Mouse (Mus musculus): Measurements from ENCODE around the gene Lefty2. TPM values are rescaled to one million over a fixed set of nuclear protein-coding genes. Genes with fewer than 3 reads are reported as not detected.
A peak's percentile ranks its signal among the peaks of the same experiment; 100 is the strongest.
"Not testable (repeated sequence)": the region's sequence is repeated elsewhere in the genome, so short reads cannot be mapped to it uniquely, and the experiment has no call there.

Lefty2 gene
- polyA plus RNA-seq, 1 experiment from 2014 or later: not detected

DNA sequence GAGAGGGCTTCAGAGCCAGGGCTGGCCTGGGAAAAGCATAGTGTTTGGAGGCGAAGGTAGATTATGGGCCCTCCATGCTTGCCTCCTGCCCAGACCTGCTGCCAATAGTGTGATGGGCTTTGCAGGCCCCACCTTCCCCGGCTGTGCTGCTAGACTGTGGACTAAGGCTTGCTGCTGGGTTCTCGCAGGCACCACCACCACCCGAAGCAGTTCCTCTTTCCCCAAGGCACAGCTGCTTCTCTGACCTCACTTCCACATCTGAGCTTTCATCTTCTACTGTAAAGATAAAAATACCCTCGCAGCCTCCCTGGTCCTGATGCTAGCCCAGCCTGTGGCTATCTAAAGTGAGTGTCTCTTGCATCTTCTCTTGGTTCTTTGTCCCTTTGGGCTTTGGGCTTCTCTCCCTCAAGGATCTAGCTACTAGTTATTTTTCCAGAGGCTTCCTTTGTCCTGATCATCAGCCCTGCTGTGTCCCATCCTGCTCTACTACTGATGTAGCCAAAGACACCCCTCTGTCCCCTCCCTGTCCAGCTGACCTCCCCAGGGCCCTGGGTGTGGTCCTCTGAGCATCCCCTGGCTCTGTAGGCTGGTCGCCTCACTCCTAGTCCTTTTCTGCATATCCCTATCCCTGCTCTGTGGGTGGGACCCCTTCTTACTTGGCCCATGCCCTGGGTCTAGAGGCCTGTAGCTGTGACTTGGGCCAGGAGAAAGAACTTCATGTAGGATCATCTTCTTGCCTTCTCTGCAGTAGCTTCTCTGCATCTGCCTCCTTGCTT, 29.6 kb downstream of the Lefty2 start:
- Histone ChIP-seq H3K4me1 (peaks cover 7% of the 10 kb centered on the region; the same call in 1 of the 2 replicates), H3K9me3 (replicated peaks) (no peaks in the 10 kb centered on the region), H3K4me3 (no peak overlapping the region), H3K36me3 (no peaks in the 10 kb centered on the region), H3K27ac (replicated peaks) (no peak overlapping the region), H3K27me3 (ENCODE audit: low read depth, poor library complexity, severe bottlenecking) (no peaks in the 10 kb centered on the region)
- 82% methylated on average over 6 of the region's 6 CpGs for WGBS
- DNase-seq (ENCODE audit: low spot score): no peak

- no peaks in the 10 kb centered on the region for H3K27me3 ChIP-seq (ENCODE audit: low read depth, poor library complexity, severe bottlenecking)
- no peak overlapping the region for H3K27ac ChIP-seq (replicated peaks)
- whole genome bisulfite sequencing: 55% methylated on average over 2 of the region's 2 CpGs
- H3K9me3 ChIP-seq (replicated peaks): no peaks in the 10 kb centered on the region
- H3K4me1 ChIP-seq: no peaks in the 10 kb centered on the region
- no peak overlapping the region for H3K4me3 ChIP-seq
- no peak for DNase-seq (ENCODE audit: low spot score)
- H3K36me3 ChIP-seq: no peaks in the 10 kb centered on the region
These were observed 31.8 kb downstream of the Lefty2 start for GRCm38 (mm10) chr1:180924737-180925136.

DNA sequence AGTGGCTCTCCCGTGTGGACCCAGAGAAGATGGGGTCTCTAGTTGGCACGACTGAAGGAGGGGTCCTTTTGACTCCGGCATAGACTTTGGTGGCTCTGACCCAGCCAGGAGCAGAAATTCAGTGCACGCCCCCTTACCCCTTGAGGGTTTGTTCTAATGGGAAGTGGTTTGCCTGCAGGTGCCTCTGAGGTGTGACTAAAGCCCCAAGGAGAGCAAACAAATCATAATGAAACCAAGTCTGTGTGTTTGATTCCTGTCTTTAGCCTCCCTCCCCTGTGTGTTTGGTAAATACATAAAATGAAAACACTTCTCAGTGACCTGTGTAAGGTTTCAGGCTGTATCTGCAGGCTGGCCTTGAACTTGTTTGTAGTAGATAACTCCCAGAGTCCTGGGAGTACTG, 33.4 kb downstream of the Lefty2 start:
- H3K27me3 ChIP-seq (ENCODE audit: low read depth, poor library complexity, severe bottlenecking): no peaks in the 10 kb centered on the region
- 76% methylated on average over 4 of the region's 4 CpGs for WGBS
- DNase-seq (ENCODE audit: low spot score): no peak
- no peaks in the 10 kb centered on the region for H3K9me3 ChIP-seq (replicated peaks)
- no peaks in the 10 kb centered on the region for H3K4me1 ChIP-seq
- no peak overlapping the region for H3K27ac ChIP-seq (replicated peaks)
- no peaks in the 10 kb centered on the region for H3K36me3 ChIP-seq
- H3K4me3 ChIP-seq: no peak overlapping the region

DNA sequence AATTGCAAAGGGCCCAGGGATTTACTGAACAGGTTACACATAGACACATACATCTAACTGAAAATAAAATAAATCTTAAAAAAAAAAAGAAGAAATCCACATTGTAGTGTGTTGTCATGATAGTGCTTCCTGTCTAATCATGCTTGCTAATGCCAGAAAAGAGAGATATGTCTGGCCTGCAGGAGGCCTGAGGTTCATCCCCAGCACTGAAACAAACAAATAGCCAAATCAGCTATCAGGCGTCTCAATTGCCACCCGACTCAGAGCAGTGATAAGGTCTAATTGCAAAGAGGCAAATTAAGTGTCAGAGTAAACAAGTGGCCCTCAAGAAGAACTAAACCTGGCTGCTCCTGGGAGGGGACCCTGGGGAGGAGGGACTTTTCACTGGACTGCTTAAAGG, 36.7 kb downstream of the Lefty2 start:
- Histone ChIP-seq H3K4me1 (peaks cover 16% of the 10 kb centered on the region), H3K4me3 (no peak overlapping the region), H3K9me3 (replicated peaks) (no peaks in the 10 kb centered on the region), H3K36me3 (no peaks in the 10 kb centered on the region), H3K27ac (replicated peaks) (no peak overlapping the region), H3K27me3 (ENCODE audit: low read depth, poor library complexity, severe bottlenecking) (peaks cover 20% of the 10 kb centered on the region)
- no peak for DNase-seq (ENCODE audit: low spot score)
- 67% methylated on average over 2 of the region's 2 CpGs for WGBS

DNA sequence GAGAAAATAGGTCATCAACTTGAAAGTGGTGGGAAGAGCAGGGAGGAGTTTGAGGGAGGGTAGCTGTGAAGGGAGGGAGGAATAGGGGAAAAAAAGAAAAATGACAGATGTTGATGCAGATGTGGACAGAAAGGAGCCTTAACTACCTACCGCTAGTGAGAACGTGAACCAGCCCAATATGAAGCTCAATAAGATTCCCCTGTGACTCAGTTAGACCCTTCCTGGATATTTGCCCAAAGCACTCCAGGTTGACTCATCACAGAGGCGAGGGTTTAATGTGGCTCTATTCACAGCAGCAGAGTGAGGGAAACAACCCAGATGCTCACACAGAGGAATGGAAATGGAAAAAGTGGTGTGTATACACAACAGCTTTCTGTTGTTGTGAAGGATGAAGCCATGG, 38.2 kb downstream of the Lefty2 start:
- peaks cover 23% of the 10 kb centered on the region for H3K4me1 ChIP-seq
- H3K9me3 ChIP-seq (replicated peaks): no peaks in the 10 kb centered on the region
- no peaks in the 10 kb centered on the region for H3K36me3 ChIP-seq
- no peak overlapping the region for H3K27ac ChIP-seq (replicated peaks)
- WGBS: 86% methylated on average over 3 of the region's 3 CpGs
- H3K4me3 ChIP-seq: no peak overlapping the region
- H3K27me3 ChIP-seq (ENCODE audit: low read depth, poor library complexity, severe bottlenecking): peaks cover 35% of the 10 kb centered on the region
- DNase-seq (ENCODE audit: low spot score): no peak

- no peak overlapping the region for H3K27ac ChIP-seq (replicated peaks)
- no peaks in the 10 kb centered on the region for H3K36me3 ChIP-seq
- DNase-seq (ENCODE audit: low spot score): no peak
- no peak overlapping the region for H3K4me3 ChIP-seq
- peaks cover 61% of the 10 kb centered on the region for H3K27me3 ChIP-seq (ENCODE audit: low read depth, poor library complexity, severe bottlenecking)
- 12% methylated on average over 6 of the region's 6 CpGs for WGBS
- H3K4me1 ChIP-seq: peaks cover 38% of the 10 kb centered on the region
- no peaks in the 10 kb centered on the region for H3K9me3 ChIP-seq (replicated peaks)
These were observed 40.8 kb downstream of the Lefty2 start for GRCm38 (mm10) chr1:180933659-180934058.

DNA sequence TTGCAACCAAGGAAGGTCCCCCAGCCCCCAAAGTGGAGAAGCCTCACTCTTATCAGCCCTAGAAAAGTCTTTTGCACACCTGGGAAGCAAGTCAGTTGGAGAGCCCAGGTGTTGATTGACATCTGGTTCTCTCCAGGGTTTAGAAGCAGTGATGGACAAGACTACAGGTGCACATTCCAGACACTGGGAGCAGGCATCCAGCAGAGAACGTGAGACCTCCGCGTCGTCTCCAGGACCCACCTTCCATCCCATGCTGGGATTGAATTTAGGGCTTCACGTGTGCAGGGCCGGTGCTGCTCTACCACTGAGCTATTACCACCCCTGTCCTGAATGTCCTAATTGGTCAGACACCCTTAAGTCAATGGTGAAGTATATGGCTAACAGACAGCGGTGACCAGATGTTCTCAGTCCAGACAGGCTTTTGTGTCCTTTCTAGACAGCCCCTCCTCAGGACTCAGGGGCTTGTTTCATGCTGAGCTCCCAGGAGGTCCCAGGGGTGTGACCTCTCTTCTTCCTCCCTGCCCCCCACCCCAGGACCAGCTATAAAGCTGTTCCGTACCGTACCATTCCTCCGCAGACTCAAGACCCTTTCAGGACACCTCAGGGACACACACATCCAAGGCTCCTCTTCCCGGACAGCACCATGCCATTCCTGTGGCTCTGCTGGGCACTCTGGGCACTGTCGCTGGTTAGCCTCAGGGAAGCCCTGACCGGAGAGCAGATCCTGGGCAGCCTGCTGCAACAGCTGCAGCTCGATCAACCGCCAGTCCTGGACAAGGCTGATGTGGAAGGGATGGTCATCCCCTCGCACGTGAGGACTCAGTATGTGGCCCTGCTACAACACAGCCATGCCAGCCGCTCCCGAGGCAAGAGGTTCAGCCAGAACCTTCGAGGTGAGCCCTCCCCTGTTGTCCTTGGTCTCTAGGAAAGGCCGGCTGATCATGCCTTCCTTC, 41.8 kb downstream of the Lefty2 start, which contains the start of gene Lefty1:
TSS of gene Lefty1 (plus strand) at position 556 of the 953 bp plus-strand sequence.
- no peak within 1 kb of the TSS for H3K27ac ChIP-seq (replicated peaks)
- H3K36me3 ChIP-seq: no peaks in the 10 kb centered on the region
- H3K27me3 ChIP-seq (ENCODE audit: low read depth, poor library complexity, severe bottlenecking): peaks cover 62% of the 10 kb centered on the region
- DNase-seq (ENCODE audit: low spot score): no peak
- H3K9me3 ChIP-seq (replicated peaks): no peaks in the 10 kb centered on the region
- H3K4me1 ChIP-seq: peaks cover 38% of the 10 kb centered on the region
- WGBS: 12% methylated on average over 21 of the region's 21 CpGs
- no peak within 1 kb of the TSS for H3K4me3 ChIP-seq

GRCm38 (mm10) chr1:180936610-180937398, 43.9 kb downstream of the Lefty2 start:
- not testable (repeated sequence) for H3K36me3 ChIP-seq; H3K27ac ChIP-seq (replicated peaks); H3K9me3 ChIP-seq (replicated peaks)
- DNase-seq (ENCODE audit: low spot score): peak; percentile 58
- H3K27me3 ChIP-seq (ENCODE audit: low read depth, poor library complexity, severe bottlenecking): peaks cover 83% of the 10 kb centered on the region
- peak overlapping the region; percentile 43 for H3K4me3 ChIP-seq
- WGBS: under 1% methylated on average over 36 of the region's 41 CpGs
- peaks cover 46% of the 10 kb centered on the region for H3K4me1 ChIP-seq

GRCm38 (mm10) chr1:180937631-180938030, 44.7 kb downstream of the Lefty2 start:
- not testable (repeated sequence) for H3K9me3 ChIP-seq (replicated peaks); H3K36me3 ChIP-seq; H3K27ac ChIP-seq (replicated peaks); H3K4me3 ChIP-seq; DNase-seq (ENCODE audit: low spot score)
- 11% methylated on average over 13 of the region's 13 CpGs for WGBS
- peaks cover 91% of the 10 kb centered on the region for H3K27me3 ChIP-seq (ENCODE audit: low read depth, poor library complexity, severe bottlenecking)
- H3K4me1 ChIP-seq: peaks cover 55% of the 10 kb centered on the region

- H3K9me3 ChIP-seq (replicated peaks); H3K27ac ChIP-seq (replicated peaks); H3K36me3 ChIP-seq; H3K4me3 ChIP-seq; DNase-seq (ENCODE audit: low spot score): not testable (repeated sequence)
- Histone ChIP-seq H3K27me3 (ENCODE audit: low read depth, poor library complexity, severe bottlenecking) (peaks cover 91% of the 10 kb centered on the region), H3K4me1 (peaks cover 55% of the 10 kb centered on the region)
- WGBS: 80% methylated on average over 2 of the region's 2 CpGs
These were observed 45.9 kb downstream of the Lefty2 start for GRCm38 (mm10) chr1:180938781-180939180.

- H3K9me3 ChIP-seq (replicated peaks): no peaks in the 10 kb centered on the region
- 0 out of 2 replicates have a peak overlapping the region, but pooled peaks have one; percentile 86 for H3K27ac ChIP-seq (replicated peaks)
- H3K36me3 ChIP-seq: no peaks in the 10 kb centered on the region
- peaks cover 86% of the 10 kb centered on the region for H3K27me3 ChIP-seq (ENCODE audit: low read depth, poor library complexity, severe bottlenecking)
- peaks cover 50% of the 10 kb centered on the region for H3K4me1 ChIP-seq
- WGBS: 88% methylated on average over 7 of the region's 7 CpGs
- H3K4me3 ChIP-seq: 0 out of 2 replicates have a peak overlapping the region, but pooled peaks have one; percentile 87
- DNase-seq (ENCODE audit: low spot score): no peak
These were observed 48.0 kb downstream of the Lefty2 start for GRCm38 (mm10) chr1:180940776-180941460.

- Histone ChIP-seq H3K27ac (replicated peaks) (peak overlapping the region; percentile 86), H3K4me1 (peaks cover 50% of the 10 kb centered on the region), H3K27me3 (ENCODE audit: low read depth, poor library complexity, severe bottlenecking) (peaks cover 86% of the 10 kb centered on the region), H3K36me3 (no peaks in the 10 kb centered on the region), H3K9me3 (replicated peaks) (no peaks in the 10 kb centered on the region), H3K4me3 (peak overlapping the region; percentile 87)
- no peak for DNase-seq (ENCODE audit: low spot score)
- 3% methylated on average over 18 of the region's 18 CpGs for WGBS
These were observed 48.8 kb downstream of the Lefty2 start for GRCm38 (mm10) chr1:180941726-180942125.

Data from midbrain, embryonic 10.5 days (tissue).